Mouse (Mus musculus): ENCODE data around the gene Ripor2. TPM values are rescaled to one million over a fixed set of nuclear protein-coding genes. Genes with fewer than 3 reads are reported as not detected.

Gene Ripor2
- polyA plus RNA-seq, 1 experiment from 2014 or later = 3.5 TPM

DNA sequence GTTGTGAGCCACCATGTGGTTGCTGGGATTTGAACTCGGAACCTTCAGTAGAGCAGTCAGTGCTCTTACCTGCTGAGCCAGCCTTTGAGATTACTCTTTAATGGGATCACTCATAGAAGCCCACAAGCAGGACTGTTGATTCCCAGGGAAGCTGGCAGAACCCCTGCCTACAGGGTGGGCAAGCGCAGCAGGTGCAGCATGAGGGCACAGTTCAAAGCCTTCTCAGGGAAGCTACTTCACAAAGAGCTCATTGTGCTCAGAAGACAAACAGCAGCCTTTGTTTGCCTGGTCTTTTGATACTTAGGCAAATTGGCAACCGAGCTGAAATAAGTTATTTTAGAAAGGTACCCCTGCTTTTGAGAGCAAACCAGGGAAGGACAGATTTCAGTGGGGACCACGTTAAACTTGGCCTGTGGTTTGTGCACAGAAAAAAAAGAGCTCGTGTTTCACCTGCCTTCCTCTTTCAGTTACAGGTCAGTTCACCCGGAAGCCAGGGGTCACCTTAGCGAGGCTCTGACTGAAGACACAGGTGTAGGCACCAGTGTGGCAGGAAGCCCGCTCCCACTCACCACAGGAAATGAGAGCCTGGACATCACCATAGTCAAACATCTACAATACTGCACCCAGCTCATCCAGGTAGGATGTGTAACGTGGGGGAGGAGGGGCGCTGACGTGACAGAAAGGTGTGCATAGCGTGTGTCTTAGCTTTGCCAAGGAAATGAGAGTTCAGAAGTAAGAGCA lies 127.8 kb downstream of the Ripor2 start:
- no peak for ATAC-seq
- H3K27me3 ChIP-seq = no peaks in the 10 kb centered on the region
- in situ Hi-C loops (cut with MboI; ENCODE audit: low pct_unique_long_range_greater_than_20kb) = loop anchor here (5.0 to 25.0 kb wide), 2 partner anchors 67 to 202 kb away; no protein-coding TSS in a partner anchor
- ChIA-PET POLR2A (no interaction called here), CTCF (no interaction called here)
- TF ChIP-seq CTCF (IDR thresholded peaks at IDR 0.05) = no peak
- DNase-seq (ENCODE audit: low read depth, low spot score) = no peak

DNA sequence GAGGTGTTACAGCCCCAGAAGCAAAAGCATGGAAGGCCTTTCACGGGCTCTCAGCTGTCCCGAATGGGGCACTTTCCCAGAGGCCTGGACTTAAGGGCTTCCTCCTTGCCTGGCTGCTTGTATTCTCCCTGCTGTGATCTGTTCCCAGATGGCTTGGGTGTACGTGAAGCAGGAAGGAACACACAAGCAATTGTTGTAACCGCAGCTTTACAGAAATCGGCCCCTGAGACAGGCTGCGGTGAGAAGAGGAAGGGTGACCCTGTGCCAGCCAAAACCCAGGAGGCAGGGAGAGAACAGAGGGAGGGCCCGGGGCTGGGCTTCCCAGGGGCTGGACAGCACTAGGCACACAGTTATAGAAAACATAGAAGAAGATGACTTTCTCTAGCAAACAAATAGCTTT lies 129.0 kb downstream of the Ripor2 start:
- CTCF ChIA-PET = interaction anchor here (3.3 kb wide), 1 partner anchor 12 kb away, joined by 17 read pairs; no protein-coding TSS in a partner anchor
- POLR2A ChIA-PET = no interaction called here
- DNase-seq (ENCODE audit: low read depth, low spot score) (no peak), ATAC-seq (no peak)
- in situ Hi-C loops (cut with MboI; ENCODE audit: low pct_unique_long_range_greater_than_20kb) = loop anchor here (5.0 to 25.0 kb wide), 2 partner anchors 66 to 201 kb away; no protein-coding TSS in a partner anchor
- no peaks in the 10 kb centered on the region for H3K27me3 ChIP-seq
- no peak for TF ChIP-seq CTCF (IDR thresholded peaks at IDR 0.05)

GRCm38 (mm10) chr13:24712581-24713130 lies 130.7 kb downstream of the Ripor2 start:
- TF ChIP-seq CTCF (IDR thresholded peaks at IDR 0.05) = no peak
- no peaks in the 10 kb centered on the region for H3K27me3 ChIP-seq
- CTCF ChIA-PET = interaction anchor here (1.1 to 3.3 kb wide), 5 partner anchors 9 to 231 kb away, joined by 3 to 17 read pairs (median 7); no protein-coding TSS in a partner anchor
- no peak for DNase-seq (ENCODE audit: low read depth, low spot score)
- no peak for ATAC-seq
- POLR2A ChIA-PET = no interaction called here
- in situ Hi-C loops (cut with MboI; ENCODE audit: low pct_unique_long_range_greater_than_20kb) = loop anchor here (5.0 to 25.0 kb wide), 2 partner anchors 65 to 200 kb away; no protein-coding TSS in a partner anchor

DNA sequence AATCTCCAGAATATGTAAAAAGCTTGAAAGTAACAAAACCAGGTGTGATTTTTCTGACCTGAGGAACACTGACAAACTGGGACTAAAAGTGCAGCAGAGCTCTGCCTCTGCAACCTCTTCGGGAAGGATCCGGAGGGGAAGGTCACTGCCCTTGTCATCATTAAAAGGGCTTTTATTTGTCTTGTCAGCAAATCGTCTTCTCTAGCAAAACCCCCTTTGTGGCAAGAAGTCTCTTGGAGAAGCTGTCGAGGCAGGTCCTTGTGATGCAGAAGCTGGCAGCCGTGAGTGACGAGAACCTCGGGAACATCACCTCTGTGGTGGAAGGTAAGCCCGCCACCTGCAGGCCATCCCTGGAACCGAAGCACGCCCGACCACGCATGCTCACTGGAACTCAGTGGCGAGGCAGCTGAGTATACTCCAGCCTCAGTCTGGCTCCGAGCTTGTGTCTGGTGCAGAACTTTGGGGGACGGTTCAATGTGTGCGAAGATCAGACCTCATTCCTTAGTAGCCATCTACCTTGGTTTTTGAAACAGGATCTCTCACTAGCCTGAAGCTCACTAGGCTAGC lies 131.5 kb downstream of the Ripor2 start:
- POLR2A ChIA-PET = no interaction called here
- in situ Hi-C loops (cut with MboI; ENCODE audit: low pct_unique_long_range_greater_than_20kb) = loop anchor here (5.0 to 25.0 kb wide), 2 partner anchors 64 to 199 kb away; no protein-coding TSS in a partner anchor
- CTCF ChIA-PET = interaction anchor here (1.0 to 3.3 kb wide), 6 partner anchors 9 to 232 kb away, joined by 3 to 17 read pairs (median 6); no protein-coding TSS in a partner anchor
- ATAC-seq (no peak), DNase-seq (ENCODE audit: low read depth, low spot score) (no peak)
- no peaks in the 10 kb centered on the region for H3K27me3 ChIP-seq
- peak; percentile 66 for TF ChIP-seq CTCF (IDR thresholded peaks at IDR 0.05)

DNA sequence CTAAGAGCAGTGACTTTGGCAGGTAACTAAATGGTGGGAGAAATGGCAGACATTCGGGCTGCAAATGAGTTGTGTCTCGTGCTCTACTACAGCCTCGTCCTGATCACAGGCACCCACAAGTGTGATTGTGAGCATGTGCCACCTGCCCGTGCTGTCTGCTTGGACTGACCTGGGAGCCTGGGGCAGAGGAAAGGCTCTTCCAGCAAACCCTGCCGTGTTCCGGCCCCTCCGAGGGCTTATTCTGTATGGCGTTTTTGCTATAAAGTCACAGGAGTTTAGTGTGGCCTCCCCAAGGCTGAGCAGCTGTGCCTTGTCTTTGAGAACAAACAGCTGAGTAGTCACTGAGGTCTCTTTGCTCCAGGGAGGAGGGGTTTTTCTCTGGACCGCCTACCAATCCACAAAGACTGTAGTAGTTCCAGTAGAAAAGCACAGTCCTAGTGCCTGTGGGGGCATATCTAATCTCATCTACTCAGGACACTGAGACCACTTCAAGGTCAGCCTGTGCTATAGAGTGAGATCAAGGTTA lies 132.4 kb downstream of the Ripor2 start:
- ChIA-PET POLR2A (no interaction called here), CTCF (interaction anchor here (1.0 to 3.3 kb wide), 4 partner anchors 9 to 233 kb away, joined by 3 to 17 read pairs (median 8); no protein-coding TSS in a partner anchor)
- in situ Hi-C loops (cut with MboI; ENCODE audit: low pct_unique_long_range_greater_than_20kb) = loop anchor here (5.0 to 25.0 kb wide), 2 partner anchors 63 to 198 kb away; no protein-coding TSS in a partner anchor
- H3K27me3 ChIP-seq = no peaks in the 10 kb centered on the region
- ATAC-seq (no peak), DNase-seq (ENCODE audit: low read depth, low spot score) (no peak)
- no peak for TF ChIP-seq CTCF (IDR thresholded peaks at IDR 0.05)

- no peaks in the 10 kb centered on the region for H3K27me3 ChIP-seq
- TF ChIP-seq CTCF (IDR thresholded peaks at IDR 0.05) = no peak
- ChIA-PET POLR2A (interaction anchor here (0.5 kb wide), 1 partner anchor 204 kb away, joined by 3 read pairs; no protein-coding TSS in a partner anchor), CTCF (no interaction called here)
- in situ Hi-C loops (cut with MboI; ENCODE audit: low pct_unique_long_range_greater_than_20kb) = loop anchor here (25.0 kb wide), 1 partner anchor 197 kb away; no protein-coding TSS in a partner anchor
- ATAC-seq = no peak
- no peak for DNase-seq (ENCODE audit: low read depth, low spot score)
Measured at GRCm38 (mm10) chr13:24715601-24716000, 133.6 kb downstream of the Ripor2 start.

GRCm38 (mm10) chr13:24716441-24716840 lies 134.5 kb downstream of the Ripor2 start:
- no peak for TF ChIP-seq CTCF (IDR thresholded peaks at IDR 0.05)
- H3K27me3 ChIP-seq = no peaks in the 10 kb centered on the region
- in situ Hi-C loops (cut with MboI; ENCODE audit: low pct_unique_long_range_greater_than_20kb) = loop anchor here (25.0 kb wide), 1 partner anchor 196 kb away; no protein-coding TSS in a partner anchor
- DNase-seq (ENCODE audit: low read depth, low spot score) (no peak), ATAC-seq (no peak)
- ChIA-PET CTCF (interaction anchor here (2.3 kb wide), 1 partner anchor 234 kb away, joined by 6 read pairs; no protein-coding TSS in a partner anchor), POLR2A (interaction anchor here (0.7 kb wide), 1 partner anchor 206 kb away, joined by 3 read pairs; no protein-coding TSS in a partner anchor)

- no peaks in the 10 kb centered on the region for H3K27me3 ChIP-seq
- TF ChIP-seq CTCF (IDR thresholded peaks at IDR 0.05) = no peak
- no peak for DNase-seq (ENCODE audit: low read depth, low spot score)
- ATAC-seq = no peak
- ChIA-PET POLR2A (no interaction called here), CTCF (interaction anchor here (2.3 kb wide), 1 partner anchor 235 kb away, joined by 6 read pairs; no protein-coding TSS in a partner anchor)
- in situ Hi-C loops (cut with MboI; ENCODE audit: low pct_unique_long_range_greater_than_20kb) = loop anchor here (25.0 kb wide), 1 partner anchor 195 kb away; no protein-coding TSS in a partner anchor
Measured at GRCm38 (mm10) chr13:24717677-24718076, 135.7 kb downstream of the Ripor2 start.

DNA sequence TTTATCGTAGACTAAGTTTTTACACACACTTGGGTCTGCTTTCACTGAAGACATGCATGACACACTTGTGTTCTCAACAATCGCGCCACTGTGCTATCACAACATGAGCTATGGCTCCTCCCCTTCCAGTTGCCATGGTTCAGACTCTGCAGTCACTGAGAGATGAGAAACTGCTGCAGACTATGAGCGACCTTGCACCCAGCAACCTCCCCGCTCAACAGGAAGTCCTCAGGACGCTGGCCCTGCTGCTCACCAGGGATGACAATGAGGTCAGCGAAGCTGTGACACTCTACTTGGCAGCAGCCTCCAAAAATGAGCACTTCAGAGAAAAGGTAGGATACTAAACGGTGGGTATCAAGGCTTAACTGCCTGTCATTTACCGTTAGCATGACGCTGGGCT lies 139.5 kb downstream of the Ripor2 start:
- TF ChIP-seq CTCF (IDR thresholded peaks at IDR 0.05) = no peak
- no peak for DNase-seq (ENCODE audit: low read depth, low spot score)
- in situ Hi-C loops (cut with MboI; ENCODE audit: low pct_unique_long_range_greater_than_20kb) = loop anchor here (25.0 kb wide), 1 partner anchor 191 kb away; no protein-coding TSS in a partner anchor
- POLR2A ChIA-PET = no interaction called here
- no peaks in the 10 kb centered on the region for H3K27me3 ChIP-seq
- ATAC-seq = no peak
- CTCF ChIA-PET = interaction anchor here (3.5 kb wide), 1 partner anchor 9 kb away, joined by 17 read pairs; no protein-coding TSS in a partner anchor
